Mouse (Mus musculus) neural tube, embryonic 13.5 days (tissue): Measurements from ENCODE around the gene Ptpn1. TPM values are rescaled to one million over a fixed set of nuclear protein-coding genes. Genes with fewer than 3 reads are reported as not detected.

ENCODE experiments used
- ATAC-seq: fragments of 200-750 bp; cut with Nextera tagmentation; 2 replicates; pipeline ENCODE4 v1.8.0; 2017; ENCODE audit warnings: low read depth, mild to moderate bottlenecking, moderate TSS enrichment, moderate library complexity
- H3K27ac ChIP-seq: fragments of 300-500 bp; sonication (generic); replicated peaks from 2 replicates; pipeline ENCODE4 v1.5.1; 2015; ENCODE audit warnings: moderate library complexity, mild to moderate bottlenecking, inconsistent platforms
- H3K27me3 ChIP-seq: fragments of 300-500 bp; sonication (generic); 2 replicates; pipeline ENCODE4 v1.6.1; 2015; ENCODE audit warnings: mild to moderate bottlenecking, inconsistent platforms
- H3K36me3 ChIP-seq: fragments of 300-500 bp; sonication (generic); 2 replicates; pipeline ENCODE4 v1.6.1; 2015; ENCODE audit warnings: mild to moderate bottlenecking, inconsistent platforms
- H3K4me1 ChIP-seq: fragments of 300-500 bp; sonication (generic); replicated peaks from 2 replicates; pipeline ENCODE4 v1.6.1; 2015; ENCODE audit warnings: inconsistent platforms
- H3K4me2 ChIP-seq: fragments of 300-500 bp; sonication (generic); 2 replicates; pipeline ENCODE4 v1.6.1; 2015; ENCODE audit warnings: inconsistent platforms, mild to moderate bottlenecking, moderate library complexity
- H3K4me3 ChIP-seq: fragments of 300-500 bp; sonication (generic); 2 replicates; pipeline ENCODE4 v1.5.1; 2015; ENCODE audit warnings: mild to moderate bottlenecking, inconsistent platforms
- H3K9ac ChIP-seq: fragments of 300-500 bp; sonication (generic); 2 replicates; pipeline ENCODE4 v1.6.1; 2015; ENCODE audit warnings: moderate library complexity, mild to moderate bottlenecking, inconsistent platforms
- H3K9me3 ChIP-seq: fragments of 300-500 bp; sonication (generic); 2 replicates; pipeline ENCODE4 v1.6.1; 2016; ENCODE audit warnings: inconsistent platforms
- WGBS: fragments of 180-500 bp; shearing (Covaris S2); methylation state at CpG from one replicate; pipeline ENCODE4 v1.1.7; 2015; 5-methylcytosine and 5-hydroxymethylcytosine counted together
- polyA plus RNA-seq: library from polyadenylated mRNA; unstranded; fragments of >200 nt; fragmentation: Nextera tagmentation; extraction: Ambion mirVana; gene quantifications from 2 replicates; pipeline ENCODE4 v1.2.1, GENCODE M21; 2015

Ptpn1 gene
- polyA plus RNA-seq, 1 experiment from 2014 or later: 110 TPM

DNA sequence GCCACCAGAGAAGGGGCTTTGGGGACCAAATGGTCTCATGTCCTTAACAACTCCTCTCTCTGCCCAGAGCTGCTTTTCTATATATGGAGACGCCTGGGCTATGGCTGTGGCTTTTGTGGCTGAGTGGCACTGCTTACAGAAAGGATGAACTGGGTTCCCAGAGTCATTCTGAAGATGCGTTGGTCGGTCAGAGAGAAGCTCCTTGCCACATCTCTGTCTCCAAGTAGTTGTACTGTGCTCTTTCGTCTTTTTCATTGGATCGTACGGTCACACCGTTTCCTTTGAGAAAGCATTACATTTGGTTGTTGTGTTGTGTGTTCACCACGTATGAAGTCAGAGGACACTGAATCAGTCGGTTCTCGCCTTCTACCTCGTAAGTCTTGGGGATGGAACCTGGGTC, 8.8 kb downstream of the Ptpn1 start:
- 90% methylated on average over 11 of the region's 11 CpGs for WGBS
- H3K4me1 ChIP-seq: peaks cover 91% of the 10 kb centered on the region
- ATAC-seq: no peak
- H3K27me3 ChIP-seq: no peaks in the 10 kb centered on the region
- H3K36me3 ChIP-seq: no peaks in the 10 kb centered on the region
- no peak overlapping the region for H3K4me2 ChIP-seq
- no peaks in the 10 kb centered on the region for H3K9me3 ChIP-seq
- no peak overlapping the region for H3K27ac ChIP-seq
- H3K9ac ChIP-seq: no peak overlapping the region
- no peak overlapping the region for H3K4me3 ChIP-seq

DNA sequence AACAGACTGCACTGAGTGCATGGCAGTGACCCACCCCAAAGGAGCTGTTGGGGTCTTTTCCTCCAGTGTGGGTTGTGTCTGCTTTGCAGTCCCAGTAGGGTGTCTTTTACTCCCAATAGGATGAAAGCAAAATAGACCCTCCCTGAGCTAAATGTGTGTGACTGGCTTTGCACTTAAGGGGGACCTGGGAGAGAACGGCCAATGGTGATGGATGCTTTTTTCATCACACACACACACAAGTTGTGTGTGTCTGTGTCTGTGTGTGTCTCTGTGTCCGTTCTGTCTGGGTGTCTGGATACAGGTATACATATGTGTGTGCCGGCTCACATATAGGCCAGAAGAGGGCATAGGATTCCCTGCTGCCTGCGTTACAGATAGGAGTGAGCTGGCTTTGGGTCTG, 9.5 kb downstream of the Ptpn1 start:
- H3K36me3 ChIP-seq: no peaks in the 10 kb centered on the region
- no peaks in the 10 kb centered on the region for H3K9me3 ChIP-seq
- peaks cover 91% of the 10 kb centered on the region for H3K4me1 ChIP-seq
- ATAC-seq: no peak
- 42% methylated on average over 4 of the region's 4 CpGs for WGBS
- peak overlapping the region; percentile 44; the same call in 1 of the 2 replicates for H3K9ac ChIP-seq
- H3K27me3 ChIP-seq: no peaks in the 10 kb centered on the region
- no peak overlapping the region for H3K4me2 ChIP-seq
- H3K4me3 ChIP-seq: no peak overlapping the region
- H3K27ac ChIP-seq: peak overlapping the region; percentile 81

- Histone ChIP-seq H3K36me3 (no peaks in the 10 kb centered on the region), H3K4me1 (peaks cover 86% of the 10 kb centered on the region), H3K27ac (peak overlapping the region; percentile 81), H3K4me2 (0 out of 2 replicates have a peak overlapping the region, but pooled peaks have one; percentile 2), H3K9ac (peak overlapping the region; percentile 44; the same call in 1 of the 2 replicates), H3K4me3 (no peak overlapping the region), H3K9me3 (no peaks in the 10 kb centered on the region), H3K27me3 (no peaks in the 10 kb centered on the region)
- WGBS: 42% methylated on average over 6 of the region's 6 CpGs
- no peak for ATAC-seq
These were observed 9.9 kb downstream of the Ptpn1 start for GRCm38 (mm10) chr2:167941745-167942176.

GRCm38 (mm10) chr2:167942199-167942925, 10.5 kb downstream of the Ptpn1 start:
- Histone ChIP-seq H3K9ac (peak overlapping the region; percentile 44; the same call in 1 of the 2 replicates), H3K9me3 (no peaks in the 10 kb centered on the region), H3K4me1 (peaks cover 81% of the 10 kb centered on the region), H3K4me3 (no peak overlapping the region), H3K27me3 (no peaks in the 10 kb centered on the region), H3K27ac (peak overlapping the region; percentile 81), H3K4me2 (peak overlapping the region; percentile 11; the same call in 1 of the 2 replicates), H3K36me3 (no peaks in the 10 kb centered on the region)
- WGBS: 42% methylated on average over 8 of the region's 8 CpGs
- ATAC-seq: peak; percentile 26; the same call in 1 of the 2 replicates

GRCm38 (mm10) chr2:167942926-167943633, 11.2 kb downstream of the Ptpn1 start:
- peak overlapping the region; percentile 81 for H3K27ac ChIP-seq
- peak overlapping the region; percentile 11; the same call in 1 of the 2 replicates for H3K4me2 ChIP-seq
- H3K4me1 ChIP-seq: peaks cover 88% of the 10 kb centered on the region
- H3K27me3 ChIP-seq: no peaks in the 10 kb centered on the region
- H3K9ac ChIP-seq: no peak overlapping the region; the same call in 1 of the 2 replicates
- no peaks in the 10 kb centered on the region for H3K36me3 ChIP-seq
- no peak overlapping the region for H3K4me3 ChIP-seq
- no peaks in the 10 kb centered on the region for H3K9me3 ChIP-seq
- ATAC-seq: no peak
- WGBS: 71% methylated on average over 12 of the region's 12 CpGs

DNA sequence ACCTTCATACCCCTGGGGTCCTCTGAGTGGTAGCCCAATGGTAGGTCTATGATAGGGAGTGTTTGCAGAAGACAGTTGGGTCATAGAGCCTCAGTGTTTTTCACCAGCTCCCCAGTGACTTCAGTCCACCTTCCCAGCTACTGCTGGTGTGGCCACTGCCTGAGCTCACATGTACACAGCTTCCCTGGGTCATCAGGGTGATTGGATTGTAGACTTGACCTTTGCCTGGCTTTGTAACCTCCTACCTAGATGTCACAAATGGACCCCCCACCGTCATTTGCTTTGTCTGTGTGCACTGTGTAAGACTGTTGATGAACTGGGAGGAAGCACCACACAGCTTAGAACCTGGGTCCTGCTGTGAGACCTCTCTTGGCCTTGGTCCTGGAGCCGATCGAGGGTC, 12.3 kb downstream of the Ptpn1 start:
- Histone ChIP-seq H3K4me3 (no peak overlapping the region), H3K27me3 (no peaks in the 10 kb centered on the region), H3K9ac (no peak overlapping the region), H3K36me3 (no peaks in the 10 kb centered on the region), H3K4me2 (no peak overlapping the region), H3K9me3 (no peaks in the 10 kb centered on the region), H3K27ac (no peak overlapping the region), H3K4me1 (peaks cover 91% of the 10 kb centered on the region)
- 75% methylated on average over 3 of the region's 3 CpGs for WGBS
- ATAC-seq: no peak

GRCm38 (mm10) chr2:167945451-167945850, 13.6 kb downstream of the Ptpn1 start:
- H3K9me3 ChIP-seq: no peaks in the 10 kb centered on the region
- H3K4me2 ChIP-seq: no peak overlapping the region
- WGBS: 83% methylated on average over 5 of the region's 5 CpGs
- H3K36me3 ChIP-seq: no peaks in the 10 kb centered on the region
- ATAC-seq: no peak
- no peak overlapping the region for H3K9ac ChIP-seq
- peaks cover 89% of the 10 kb centered on the region for H3K4me1 ChIP-seq
- no peaks in the 10 kb centered on the region for H3K27me3 ChIP-seq
- H3K27ac ChIP-seq: no peak overlapping the region
- H3K4me3 ChIP-seq: no peak overlapping the region

GRCm38 (mm10) chr2:167947251-167947650, 15.4 kb downstream of the Ptpn1 start:
- H3K4me1 ChIP-seq: peaks cover 82% of the 10 kb centered on the region
- ATAC-seq: no peak
- no peak overlapping the region for H3K4me3 ChIP-seq
- WGBS: 89% methylated on average over 3 of the region's 3 CpGs
- no peaks in the 10 kb centered on the region for H3K36me3 ChIP-seq
- H3K9me3 ChIP-seq: no peaks in the 10 kb centered on the region
- H3K4me2 ChIP-seq: no peak overlapping the region
- H3K27ac ChIP-seq: no peak overlapping the region
- no peak overlapping the region for H3K9ac ChIP-seq
- no peaks in the 10 kb centered on the region for H3K27me3 ChIP-seq

GRCm38 (mm10) chr2:167948047-167948446, 16.2 kb downstream of the Ptpn1 start:
- Histone ChIP-seq H3K9ac (no peak overlapping the region), H3K4me2 (no peak overlapping the region), H3K27me3 (no peaks in the 10 kb centered on the region), H3K4me1 (peaks cover 74% of the 10 kb centered on the region), H3K36me3 (no peaks in the 10 kb centered on the region), H3K27ac (no peak overlapping the region; the same call in 1 of the 2 replicates), H3K9me3 (no peaks in the 10 kb centered on the region), H3K4me3 (no peak overlapping the region)
- no peak for ATAC-seq
- WGBS: 75% methylated on average over 6 of the region's 6 CpGs

GRCm38 (mm10) chr2:167948557-167948956, 16.7 kb downstream of the Ptpn1 start:
- Histone ChIP-seq H3K4me2 (no peak overlapping the region), H3K4me3 (no peak overlapping the region), H3K27me3 (no peaks in the 10 kb centered on the region), H3K4me1 (peaks cover 69% of the 10 kb centered on the region), H3K9me3 (no peaks in the 10 kb centered on the region), H3K27ac (no peak overlapping the region; the same call in 1 of the 2 replicates), H3K9ac (no peak overlapping the region), H3K36me3 (no peaks in the 10 kb centered on the region)
- no peak for ATAC-seq
- WGBS: 83% methylated on average over 13 of the region's 13 CpGs

DNA sequence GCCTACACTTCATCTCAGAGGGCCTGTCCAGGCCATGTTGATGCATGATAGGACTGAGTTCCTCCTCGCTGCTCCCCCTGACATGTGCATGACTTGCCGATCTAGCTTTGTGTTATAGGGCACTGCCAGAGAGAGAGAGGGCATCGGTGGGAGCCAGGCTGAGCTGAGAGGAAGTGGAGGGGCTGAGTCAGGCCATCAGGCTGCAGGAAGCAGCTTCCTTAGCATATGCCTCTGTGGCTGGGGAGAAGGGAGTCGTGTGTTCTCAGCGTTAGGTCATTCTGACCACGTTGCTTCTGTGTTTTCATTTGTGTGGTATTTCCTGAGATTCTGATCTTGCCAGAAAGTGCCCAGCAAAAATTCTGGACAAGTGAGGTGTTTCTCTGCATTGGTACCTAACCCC, 17.4 kb downstream of the Ptpn1 start:
- Histone ChIP-seq H3K36me3 (no peaks in the 10 kb centered on the region), H3K4me2 (no peak overlapping the region), H3K4me3 (no peak overlapping the region), H3K9ac (0 out of 2 replicates have a peak overlapping the region, but pooled peaks have one; percentile 31), H3K27me3 (no peaks in the 10 kb centered on the region), H3K4me1 (peaks cover 62% of the 10 kb centered on the region), H3K27ac (no peak overlapping the region), H3K9me3 (no peaks in the 10 kb centered on the region)
- 73% methylated on average over 6 of the region's 6 CpGs for WGBS
- ATAC-seq: no peak

GRCm38 (mm10) chr2:167949808-167950207, 18.0 kb downstream of the Ptpn1 start:
- H3K4me1 ChIP-seq: peaks cover 56% of the 10 kb centered on the region

More at GRCm38 (mm10) chr2:167949808-167950207, 18.0 kb downstream of the Ptpn1 start:
- 0 out of 2 replicates have a peak overlapping the region, but pooled peaks have one; percentile 31 for H3K9ac ChIP-seq
- no peaks in the 10 kb centered on the region for H3K36me3 ChIP-seq
- no peak overlapping the region for H3K27ac ChIP-seq
- H3K9me3 ChIP-seq: no peaks in the 10 kb centered on the region
- no peak overlapping the region for H3K4me3 ChIP-seq
- WGBS: 71% methylated on average over 2 of the region's 2 CpGs
- no peaks in the 10 kb centered on the region for H3K27me3 ChIP-seq
- ATAC-seq: no peak
- no peak overlapping the region for H3K4me2 ChIP-seq
